Mouse (Mus musculus) heart, adult 8-10 months (tissue): Measurements from ENCODE around the gene Gm5089. TPM values are rescaled to one million over a fixed set of nuclear protein-coding genes. Genes with fewer than 3 reads are reported as not detected.

Experiments used
- DNase-seq: peaks from one replicate; pipeline ENCODE4 v3.0.0; 2022; ENCODE audit warnings: low spot score
- total RNA-seq, 4 experiments: library from RNA; stranded (reverse); gene quantifications; 2 replicates each; pipeline ENCODE4 v1.2.4; 2022

The Gm5089 gene
- total RNA-seq, 4 experiments from 2014 or later = not detected

DNA sequence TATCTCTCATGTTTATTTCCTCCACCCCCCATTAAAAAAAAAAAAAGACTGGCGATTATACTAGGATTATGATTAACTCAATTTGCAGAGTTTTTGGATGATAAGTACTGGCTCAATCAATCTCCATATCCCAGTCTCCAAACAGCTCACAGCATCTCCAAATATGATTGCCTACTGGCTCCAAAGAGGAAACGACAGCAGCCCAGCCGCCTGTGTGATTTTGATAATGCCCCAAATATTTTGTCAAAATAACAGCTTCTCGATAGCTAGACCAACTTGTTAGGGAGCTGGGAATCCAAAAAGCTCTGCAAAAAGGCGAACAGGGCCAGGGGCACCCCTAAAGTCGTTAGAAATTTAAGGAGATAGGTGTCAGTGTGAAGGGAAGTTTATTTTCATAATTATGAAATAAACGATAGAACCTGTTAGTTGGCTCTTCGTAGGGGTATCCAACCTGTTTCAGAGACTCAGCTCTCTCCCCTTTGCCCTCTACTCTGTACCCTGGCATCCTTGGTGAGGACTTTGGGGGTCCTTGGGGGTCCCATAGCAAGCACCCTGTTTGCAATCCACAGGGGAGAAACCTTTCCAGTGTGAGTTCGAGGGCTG is 27.2 kb upstream of the Gm5089 start:
- no peak for DNase-seq

DNA sequence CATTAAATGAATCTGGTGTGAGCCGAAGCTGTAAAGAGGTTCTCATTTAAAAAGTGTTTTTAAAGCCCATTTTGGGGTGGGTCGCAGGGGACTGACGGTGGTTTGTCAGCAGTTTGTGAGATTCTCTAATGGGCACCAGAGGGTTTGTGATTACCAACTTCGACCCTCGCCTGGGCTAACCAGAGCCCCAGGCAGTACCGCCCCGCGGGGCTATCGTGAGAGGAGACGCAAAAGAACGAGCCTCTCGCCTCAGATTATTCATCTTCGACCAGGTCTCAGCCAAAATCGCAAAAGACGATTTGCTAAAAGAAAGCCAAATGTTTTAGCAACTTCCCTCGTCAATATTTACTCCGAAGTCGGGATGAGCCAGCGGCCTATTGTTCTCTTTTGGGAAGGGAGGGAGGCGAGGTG is 26.4 kb upstream of the Gm5089 start:
- no peak for DNase-seq

DNA sequence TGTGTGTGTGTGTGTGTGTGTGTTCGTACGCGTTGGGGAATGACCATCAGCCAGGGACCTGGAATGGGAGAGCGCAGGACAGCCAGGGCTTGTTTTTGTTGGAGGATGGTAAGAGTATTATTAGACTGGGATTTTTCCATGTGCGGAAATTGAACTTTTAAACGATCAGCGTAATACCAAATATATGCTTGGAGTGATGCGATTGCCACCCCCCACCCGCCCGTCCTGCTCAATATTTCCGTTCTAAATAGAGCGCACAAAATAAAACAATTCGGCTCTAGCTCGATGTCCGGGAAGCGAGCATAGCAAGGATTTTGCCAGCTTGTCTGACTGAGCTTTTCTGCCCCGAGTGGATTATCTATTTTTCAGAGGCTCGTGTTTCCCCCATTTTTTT is 25.9 kb upstream of the Gm5089 start:
- no peak for DNase-seq

DNA sequence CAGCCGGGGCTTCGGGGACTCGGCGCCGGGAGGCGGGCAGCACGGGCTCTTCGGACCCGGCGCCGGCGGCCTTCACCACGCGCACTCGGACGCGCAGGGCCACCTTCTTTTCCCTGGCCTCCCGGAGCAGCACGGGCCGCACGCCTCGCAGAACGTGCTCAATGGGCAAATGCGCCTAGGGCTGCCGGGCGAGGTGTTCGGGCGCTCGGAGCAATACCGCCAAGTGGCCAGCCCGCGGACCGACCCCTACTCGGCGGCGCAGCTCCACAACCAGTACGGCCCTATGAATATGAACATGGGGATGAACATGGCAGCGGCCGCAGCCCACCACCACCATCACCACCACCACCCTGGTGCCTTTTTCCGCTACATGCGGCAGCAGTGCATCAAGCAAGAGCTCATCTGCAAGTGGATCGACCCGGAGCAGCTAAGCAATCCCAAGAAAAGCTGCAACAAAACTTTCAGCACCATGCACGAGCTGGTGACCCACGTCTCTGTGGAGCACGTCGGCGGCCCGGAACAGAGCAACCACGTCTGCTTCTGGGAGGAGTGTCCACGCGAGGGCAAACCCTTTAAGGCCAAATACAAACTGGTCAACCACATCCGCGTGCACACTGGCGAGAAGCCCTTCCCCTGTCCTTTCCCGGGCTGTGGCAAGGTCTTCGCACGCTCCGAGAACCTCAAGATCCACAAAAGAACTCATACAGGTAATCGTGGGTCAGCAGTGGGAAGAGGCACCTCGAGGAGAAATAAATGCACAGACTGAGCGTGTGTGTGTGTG is 25.3 kb upstream of the Gm5089 start:
- no peak for DNase-seq

DNA sequence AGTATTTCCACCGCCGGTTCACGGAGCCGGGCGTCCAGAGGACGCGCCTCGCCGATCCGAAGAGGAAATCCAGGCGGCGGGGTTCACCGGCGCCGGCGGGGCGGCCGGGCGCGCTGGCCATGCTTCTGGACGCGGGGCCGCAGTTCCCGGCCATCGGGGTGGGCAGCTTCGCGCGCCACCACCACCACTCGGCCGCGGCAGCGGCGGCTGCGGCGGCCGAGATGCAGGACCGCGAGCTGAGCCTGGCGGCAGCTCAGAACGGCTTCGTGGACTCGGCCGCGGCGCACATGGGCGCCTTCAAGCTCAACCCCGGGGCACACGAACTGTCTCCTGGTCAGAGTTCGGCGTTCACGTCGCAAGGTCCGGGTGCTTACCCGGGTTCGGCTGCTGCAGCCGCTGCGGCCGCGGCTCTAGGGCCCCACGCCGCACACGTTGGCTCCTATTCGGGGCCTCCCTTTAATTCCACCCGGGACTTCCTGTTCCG is 24.7 kb upstream of the Gm5089 start:
- no peak for DNase-seq

DNA sequence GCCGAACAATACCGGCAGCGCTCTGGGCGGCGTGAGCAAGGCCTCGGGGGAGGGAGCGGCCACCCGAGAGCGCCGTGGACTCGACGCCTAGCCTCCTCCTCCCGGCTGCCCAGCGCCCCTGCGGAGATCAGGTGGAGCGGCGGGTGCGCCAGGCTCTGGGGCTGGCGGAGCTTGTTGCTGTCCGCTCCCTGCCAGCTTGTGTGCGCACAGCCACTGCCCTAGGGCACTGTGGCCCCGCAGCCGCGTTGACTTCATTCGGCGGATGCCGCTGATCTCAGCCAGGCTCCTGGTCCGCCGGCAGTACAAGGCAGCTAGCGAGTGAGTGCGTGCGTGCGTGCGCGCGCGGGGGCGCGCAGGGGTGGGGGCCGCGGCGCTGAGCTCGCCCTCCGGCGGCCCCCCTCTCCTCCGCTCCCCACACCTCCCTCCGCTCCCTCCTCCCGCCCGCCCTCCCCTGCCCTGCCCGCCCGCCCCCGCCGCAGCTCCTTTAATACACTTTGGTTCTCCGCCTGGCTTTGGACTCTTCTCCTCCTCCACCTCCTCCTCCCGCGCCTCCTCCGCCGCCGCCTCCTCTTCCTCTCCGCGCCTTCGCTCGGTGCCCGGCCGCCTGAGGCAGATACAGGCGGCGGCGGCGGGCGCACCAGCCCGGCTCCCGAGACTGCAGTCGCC is 24.1 kb upstream of the Gm5089 start, which contains the start of gene Zic2:
TSS of gene Zic2 (plus strand) at position 545 of the 666 bp plus-strand sequence.
- DNase-seq = no peak

DNA sequence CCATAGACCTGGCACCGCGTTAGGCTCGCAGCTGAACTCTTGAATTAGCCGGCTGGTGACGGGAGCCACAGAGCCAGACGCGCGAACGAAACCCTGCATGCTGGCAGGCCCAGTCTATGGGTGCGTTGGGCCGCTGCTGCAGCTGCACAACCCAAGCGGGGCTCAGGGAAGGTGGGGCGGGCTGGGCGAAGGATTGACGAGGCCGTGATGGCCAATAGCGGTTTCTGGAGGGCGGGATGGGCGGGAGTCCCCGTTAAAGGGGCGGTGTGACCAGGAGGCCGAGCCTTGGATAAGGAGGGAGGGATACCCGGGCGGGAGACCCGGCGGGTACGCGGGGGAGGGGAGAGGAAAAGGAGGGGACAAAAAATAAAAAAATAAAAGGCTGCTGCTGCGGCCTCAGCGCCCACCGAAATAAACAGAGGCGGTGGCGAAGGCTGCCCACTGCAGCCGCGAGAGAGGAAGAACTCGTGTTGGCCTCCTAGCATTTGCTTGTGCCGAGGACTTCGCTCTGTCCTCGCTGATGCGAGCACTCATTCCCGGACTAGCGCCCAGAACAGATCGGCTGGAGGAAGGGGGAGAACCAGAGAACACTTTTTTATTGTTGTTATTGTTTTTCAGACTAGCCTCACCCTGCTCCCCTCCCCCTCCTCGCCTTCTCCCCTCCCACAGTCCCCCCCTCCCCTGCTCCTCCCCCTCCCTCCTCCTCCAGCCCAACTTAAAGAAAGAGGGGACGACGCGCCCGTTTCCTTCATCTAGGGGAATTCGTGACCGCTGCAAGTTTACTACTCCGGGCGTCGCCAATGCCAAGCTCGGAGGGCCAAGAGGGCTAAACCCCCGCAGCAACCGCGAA is 23.4 kb upstream of the Gm5089 start:
- DNase-seq = no peak

DNA sequence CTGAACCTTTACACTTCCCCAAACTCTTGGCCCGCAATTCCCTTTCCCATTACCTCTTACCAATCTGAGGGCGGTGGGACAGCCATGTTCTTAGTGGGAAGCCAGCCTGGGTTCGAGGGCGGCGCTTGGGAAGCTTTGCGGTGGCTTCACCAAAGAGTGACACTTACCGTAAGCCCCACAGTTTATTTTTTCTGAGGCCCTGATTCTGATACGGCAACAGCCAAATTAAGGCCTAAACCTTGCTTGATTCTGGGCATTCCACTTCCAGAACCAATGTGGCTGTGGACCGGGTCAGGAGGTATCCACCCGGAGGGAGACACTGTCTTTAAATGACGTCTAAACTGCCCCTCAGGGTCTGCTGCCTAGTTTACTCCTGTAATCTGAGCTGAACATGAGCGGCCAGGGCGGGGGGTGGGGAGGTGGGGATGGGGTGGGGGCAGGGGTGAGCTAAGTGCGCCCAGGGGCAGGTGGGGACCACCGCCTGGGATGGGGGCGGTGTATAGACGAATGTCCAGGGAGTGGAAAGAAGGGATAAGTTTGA is 22.4 kb upstream of the Gm5089 start:
- no peak for DNase-seq

DNA sequence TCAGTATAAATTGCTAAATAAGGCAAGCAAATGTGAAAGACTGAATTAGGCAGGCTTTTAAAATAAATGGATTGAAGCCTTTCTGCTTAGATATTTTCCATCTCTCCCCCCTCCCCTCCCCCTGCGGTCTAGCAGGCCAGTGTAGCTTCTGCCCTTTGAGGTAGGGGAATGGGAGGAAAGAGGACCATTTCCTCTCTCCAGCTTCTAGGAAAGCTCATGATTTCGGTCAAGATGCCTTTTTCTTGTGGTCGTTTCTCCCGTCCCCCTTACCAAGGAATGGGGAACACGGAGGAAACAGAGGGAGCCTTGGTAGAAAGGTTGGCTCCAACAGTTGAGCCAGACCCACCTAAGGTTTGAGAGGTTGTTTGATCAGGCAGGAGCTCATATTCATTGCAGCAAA is 21.7 kb upstream of the Gm5089 start:
- no peak for DNase-seq

DNA sequence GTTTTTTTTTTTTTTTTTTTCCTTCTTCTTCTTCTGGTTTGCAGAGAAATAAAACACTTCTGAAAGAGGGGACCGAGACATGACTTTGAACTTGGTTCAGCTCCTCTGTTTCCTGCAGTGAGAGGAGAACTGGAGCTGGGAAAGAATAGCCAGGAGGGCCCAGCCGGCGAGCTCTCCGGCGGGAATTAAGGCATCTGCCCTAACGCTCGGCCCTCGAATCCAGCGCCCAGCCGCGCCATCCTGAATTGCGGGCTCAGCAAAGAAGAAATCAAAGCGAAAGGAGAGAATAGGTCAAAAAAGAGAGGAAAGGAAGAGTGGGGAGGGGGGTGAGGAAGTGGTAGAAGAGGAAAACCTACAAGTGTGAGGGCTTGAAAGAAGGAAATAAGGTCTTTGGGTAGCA is 21.2 kb upstream of the Gm5089 start:
- DNase-seq = no peak

DNA sequence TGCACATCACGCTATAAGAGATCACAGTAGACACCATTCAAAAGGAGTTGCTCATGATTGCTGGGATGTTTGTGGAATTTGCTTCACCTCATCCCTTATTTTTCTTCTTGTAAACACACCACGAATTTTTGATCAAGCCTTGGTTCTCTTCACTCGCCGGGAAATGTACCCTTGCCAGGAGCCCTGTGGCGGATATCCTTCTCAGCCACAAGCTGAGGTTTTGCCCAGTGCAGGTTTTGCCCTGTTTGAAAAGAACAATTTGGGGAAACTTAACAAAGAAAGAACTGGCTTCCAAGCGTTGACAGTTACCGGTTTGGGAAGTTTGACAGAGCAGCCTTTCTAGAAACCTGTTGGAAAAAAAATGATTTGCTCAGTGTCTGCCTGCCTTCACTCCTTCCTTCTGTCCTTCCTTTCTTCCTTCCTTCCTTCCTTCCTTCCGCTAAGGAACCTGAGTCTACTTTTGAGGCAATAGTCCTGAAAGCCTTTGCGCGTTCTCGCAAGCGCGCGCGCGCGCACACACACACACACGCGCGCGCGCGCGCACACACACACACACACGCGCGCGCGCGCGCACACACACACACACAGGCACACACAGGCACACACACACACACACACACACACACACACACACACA is 20.7 kb upstream of the Gm5089 start:
- no peak for DNase-seq

DNA sequence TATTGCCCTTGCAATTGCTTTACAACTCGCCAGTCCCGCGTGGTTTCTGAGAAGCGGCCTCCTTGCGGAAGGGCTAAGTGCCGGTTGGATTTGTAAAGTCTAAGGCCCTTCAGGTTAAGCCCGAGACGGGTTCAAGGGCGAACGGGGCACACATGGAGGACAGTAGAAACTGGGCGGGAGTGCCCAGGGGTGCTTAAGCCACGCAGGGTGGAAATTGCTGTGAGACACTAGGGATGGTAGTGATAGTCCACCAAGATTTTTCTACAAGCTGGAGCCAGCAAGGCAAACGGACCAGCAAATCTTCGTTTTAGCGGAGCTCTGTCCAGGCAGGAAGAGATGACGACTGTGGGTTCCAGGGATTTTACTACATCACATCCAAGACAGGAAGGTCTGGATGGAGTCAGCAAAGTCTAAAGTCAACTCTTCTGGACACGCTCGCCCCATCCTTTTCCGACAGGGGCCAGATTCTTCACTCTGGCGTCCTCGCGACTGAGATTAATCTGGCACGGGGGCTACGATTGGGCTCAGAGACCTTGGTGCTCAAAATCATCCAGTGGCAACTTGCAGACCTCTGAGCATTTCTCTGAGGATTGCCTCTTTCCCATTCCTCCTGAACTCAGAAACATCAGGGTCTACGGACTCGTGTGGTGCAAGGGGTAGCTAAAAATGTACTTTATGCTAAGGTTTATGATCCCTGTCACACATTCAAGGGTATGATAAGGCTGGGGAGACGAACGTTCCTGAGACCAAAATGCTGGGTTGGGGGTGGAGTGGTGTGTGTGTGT is 18.2 kb upstream of the Gm5089 start:
- DNase-seq = no peak

DNA sequence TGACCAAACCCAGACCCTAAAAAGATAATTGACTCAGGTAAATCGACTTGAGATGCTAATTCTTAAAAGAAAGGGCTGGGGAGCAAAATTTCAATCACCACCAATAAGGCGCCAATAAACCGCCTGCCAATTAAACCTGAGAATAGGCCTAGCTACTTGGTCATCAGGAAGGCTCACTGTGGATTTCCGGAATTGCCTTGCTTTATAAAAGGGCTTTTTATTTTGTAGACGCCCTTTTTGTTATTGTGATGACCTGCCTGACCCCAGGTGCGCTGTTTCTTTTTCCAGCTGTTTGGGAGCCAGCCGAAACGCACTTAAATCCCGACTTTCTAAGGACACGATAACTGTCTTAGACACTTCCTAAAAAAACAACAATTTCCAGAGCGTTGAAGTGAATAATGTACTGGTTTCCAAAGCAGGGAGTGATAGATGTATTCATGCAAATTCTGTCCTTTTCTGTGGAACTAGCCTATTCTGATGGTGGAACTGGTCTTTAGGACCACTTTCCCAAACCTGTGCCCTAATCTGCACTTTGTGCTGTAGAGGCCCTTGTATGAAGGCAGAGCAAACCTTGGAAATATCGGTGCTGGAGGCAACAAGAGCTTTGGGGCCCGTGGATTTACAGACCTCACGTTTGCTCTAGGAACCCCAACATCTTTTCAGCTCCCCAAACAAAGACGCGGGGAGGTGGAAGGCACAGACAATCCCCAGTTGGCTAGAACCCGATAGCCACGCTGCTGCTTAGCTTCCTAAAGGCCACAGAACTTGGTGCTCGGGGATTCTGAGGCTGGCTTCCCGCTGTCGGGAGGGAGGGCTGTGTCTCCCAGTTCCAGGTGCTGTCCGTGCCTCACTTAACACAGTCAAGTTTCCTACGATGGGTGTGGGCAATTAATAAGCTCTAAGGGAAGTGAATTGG is 17.3 kb upstream of the Gm5089 start:
- DNase-seq = no peak

DNA sequence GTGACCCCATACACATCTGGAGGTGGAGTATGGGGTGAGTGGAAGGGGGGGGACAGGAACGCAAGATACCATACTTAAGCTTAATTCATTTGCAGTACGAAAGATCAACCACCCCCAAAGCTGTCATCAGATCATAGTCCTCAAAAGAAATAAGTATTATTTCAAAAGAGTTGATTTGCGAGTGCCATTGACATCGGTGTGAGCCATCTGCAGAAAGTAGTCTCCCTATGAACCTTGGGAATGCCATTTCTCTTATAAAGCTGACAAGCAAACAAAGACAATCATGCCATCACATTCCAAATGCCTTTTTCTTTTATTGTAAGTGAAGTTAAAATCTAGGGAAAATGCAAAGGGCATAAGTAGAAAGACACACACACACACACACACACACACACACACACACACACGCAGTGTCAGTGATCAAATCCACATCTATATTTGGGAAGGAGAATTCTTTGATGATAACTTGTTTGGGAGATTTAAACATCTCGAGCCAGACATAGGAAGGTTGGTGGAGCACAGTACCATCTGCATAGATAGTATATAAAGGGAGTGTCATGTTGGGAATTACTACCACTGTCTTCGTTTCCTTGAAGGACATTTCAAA is 15.9 kb upstream of the Gm5089 start:
- no peak for DNase-seq

DNA sequence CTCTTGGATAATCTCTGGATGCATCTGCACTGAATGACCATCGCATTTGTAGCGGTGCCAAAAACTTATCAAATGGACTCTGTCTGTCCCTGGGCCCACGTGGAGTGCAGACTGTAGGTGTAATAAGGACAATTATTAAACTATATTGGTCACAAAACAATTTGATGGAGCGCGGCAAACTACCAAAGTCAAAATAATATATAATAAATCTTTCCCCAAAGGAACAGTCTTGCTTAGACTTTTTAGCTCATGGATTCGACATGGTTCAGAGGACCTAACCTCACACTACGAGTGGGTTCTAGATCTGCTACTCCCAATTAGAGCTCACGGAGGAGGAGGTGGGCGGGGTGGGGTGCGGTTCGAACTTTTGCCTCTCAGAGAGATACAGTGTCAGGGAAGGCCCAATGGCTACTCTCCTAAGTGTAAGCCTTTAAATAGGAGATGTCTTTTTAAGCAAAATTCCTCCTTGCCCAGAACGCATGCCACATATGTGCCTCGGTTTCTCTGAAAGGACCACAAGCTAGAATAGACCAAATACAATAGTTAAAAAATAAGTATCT is 15.1 kb upstream of the Gm5089 start:
- no peak for DNase-seq

DNA sequence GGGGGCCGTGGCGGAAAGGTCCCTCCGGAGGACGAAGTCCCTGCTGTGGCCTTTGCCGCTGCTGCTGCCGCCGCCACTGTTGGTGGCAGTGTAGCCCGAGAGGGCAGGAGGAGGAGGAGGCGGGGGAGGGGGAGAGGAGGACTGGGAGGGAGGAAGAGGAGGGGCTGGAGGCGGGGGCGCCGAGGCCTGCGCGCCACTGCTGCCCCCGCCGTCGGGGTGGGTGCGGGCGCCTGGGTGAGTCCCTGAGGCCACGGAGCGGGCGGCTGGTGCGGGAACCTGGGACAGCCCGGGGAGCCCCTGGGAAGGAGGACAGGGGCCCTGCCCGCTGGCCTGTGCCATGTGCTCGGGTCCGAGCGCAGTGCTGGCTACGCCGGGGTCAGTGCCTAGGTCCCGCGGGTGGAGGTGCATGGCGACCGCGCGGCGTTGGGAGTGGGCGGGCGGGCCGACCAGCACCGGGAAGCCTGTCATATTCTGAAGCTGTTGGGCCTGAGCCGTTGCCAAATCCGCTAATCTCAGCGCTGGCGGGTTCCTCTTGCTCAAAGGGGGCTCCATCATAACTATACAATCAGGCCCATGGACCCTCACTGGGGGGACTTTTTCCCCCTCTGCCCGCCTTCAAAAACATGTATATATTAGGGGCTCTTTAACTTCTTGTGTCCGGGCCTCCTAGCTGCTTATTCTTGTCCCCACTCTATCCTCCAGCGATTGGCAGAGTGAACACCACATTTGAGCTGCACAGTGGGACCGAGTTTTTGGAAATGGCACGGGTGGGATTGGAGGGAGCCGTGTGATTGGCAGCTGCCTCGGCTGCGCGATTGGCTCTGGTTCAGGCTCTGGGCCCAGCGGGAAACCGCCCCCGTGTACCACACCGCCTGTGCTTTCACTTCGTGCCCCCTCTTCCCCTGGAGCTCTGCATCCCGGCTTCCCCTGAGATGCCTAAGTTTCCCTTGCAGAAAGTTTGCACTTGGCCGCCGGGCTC is 14.1 kb upstream of the Gm5089 start, which contains the start of gene Zic5:
TSS of gene Zic5 (minus strand) at position 915 of the 979 bp plus-strand sequence.
- no peak for DNase-seq

DNA sequence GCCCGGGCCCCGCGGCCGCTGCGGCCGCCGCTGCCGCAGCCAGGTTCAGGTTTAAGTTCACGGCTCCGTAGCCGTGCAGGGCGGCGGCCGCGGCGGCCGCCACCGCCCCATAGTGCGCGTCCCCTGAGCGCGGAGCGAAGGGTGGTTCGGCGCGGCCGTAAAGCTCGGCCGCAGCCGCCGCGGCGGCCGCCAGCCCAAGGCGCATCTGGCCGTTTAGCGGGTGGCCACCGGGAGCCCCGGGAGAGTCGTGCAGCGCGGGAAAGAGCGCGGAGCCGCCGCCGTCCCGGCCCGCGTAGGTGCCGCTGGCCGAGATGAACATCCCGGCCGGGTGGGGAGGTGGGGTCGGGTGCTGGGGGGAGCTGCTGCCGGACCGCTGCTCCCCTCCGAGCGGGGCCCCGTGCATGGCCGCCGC is 13.4 kb upstream of the Gm5089 start:
- no peak for DNase-seq
